31 mouse cellular contexts compared by ENCODE assay signal in the genomic region with DNA sequence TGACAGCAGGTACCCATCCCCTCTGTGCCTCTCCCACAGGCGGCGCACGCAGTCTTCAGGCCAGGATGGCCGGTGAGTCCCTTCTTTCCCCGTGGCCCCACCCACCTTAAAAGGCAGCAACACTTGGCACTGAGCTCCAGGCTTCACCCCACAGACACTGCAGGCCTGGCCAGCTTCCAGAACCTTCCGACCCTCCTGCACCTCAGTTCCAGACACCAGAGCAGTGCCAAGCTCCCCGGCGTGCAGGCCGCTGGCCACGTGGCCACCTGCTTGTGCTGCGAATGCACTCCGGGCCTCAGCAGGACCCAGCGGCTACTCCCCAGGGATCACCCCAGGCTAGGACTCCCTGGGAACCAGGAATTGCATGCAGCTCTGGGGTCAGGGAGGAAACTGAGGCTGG. TPM values are rescaled to one million over a fixed set of nuclear protein-coding genes. Genes with fewer than 3 reads are reported as not detected.
A peak's percentile ranks its signal among the peaks of the same experiment; 100 is the strongest.
DNase-seq lines count a peak whose midpoint lies in the region; ATAC-seq and TF ChIP-seq lines count a peak whose summit lies in the region.
"Had no signal": no experiment of that assay in that cellular context is flagged by ENCODE, and none has a peak within 500 bp of the region (broad histone marks: within the 10 kb centered on the region; RNA-seq: fewer than 3 reads in every experiment).

No protein-coding gene starts in this region.

- H3K4me3 ChIP-seq in E14TG2a.4 (replicated peaks; ENCODE audit: low read length): peak overlapping the region; percentile 41
- no peak overlapping the region for H3K4me3 ChIP-seq in lung, postnatal 0 days (ENCODE audit: low read depth, low read length)
- H3K4me3 ChIP-seq: embryonic facial prominence, embryonic 12.5 days; embryonic facial prominence, embryonic 15.5 days; gastrocnemius, adult 2 months; heart, adult 2 months; heart, embryonic 10.5 days; heart, embryonic 13.5 days; hindbrain, embryonic 12.5 days; hindbrain, embryonic 15.5 days; intestine, embryonic 15.5 days had no signal

- DNase-seq in cerebellum, adult 18-20 months: peak; percentile 21 to 30
- no peak for DNase-seq in cerebellum, postnatal 10 days
- peak; percentile 14 for DNase-seq in gastrocnemius, postnatal 10 days
- DNase-seq in gastrocnemius, postnatal 4 days (ENCODE audit: low spot score in 2 of 2): no peak
- DNase-seq in MN1 (ENCODE audit: low spot score): peak; percentile 76
- DNase-seq in embryo, embryonic 10 days (ENCODE audit: low spot score): no peak
- DNase-seq in lung, postnatal 0 days (ENCODE audit: low spot score): no peak
- DNase-seq: adrenal gland, postnatal 10 days; adrenal gland, postnatal 36 days; forebrain, postnatal 0 days; gastrocnemius, adult 2 months; gastrocnemius, postnatal 25 days; heart, adult 2 months; heart, postnatal 14 days; heart, postnatal 4 days; kidney, adult 11 months; kidney, adult 8-10 months had no signal

- H3K27ac ChIP-seq in lung, postnatal 0 days (ENCODE audit: low read length): no peak overlapping the region
- H3K27ac ChIP-seq: embryonic facial prominence, embryonic 12.5 days; embryonic facial prominence, embryonic 15.5 days; gastrocnemius, adult 2 months; heart, adult 2 months; heart, embryonic 10.5 days; heart, embryonic 13.5 days; hindbrain, embryonic 12.5 days; hindbrain, embryonic 15.5 days; intestine, embryonic 15.5 days had no signal

- ATAC-seq in lung, postnatal 0 days: no peak
- ATAC-seq: CD4-positive, CD25-positive, alpha-beta regulatory T cell, adult 4 months; forebrain, embryonic 14.5 days; forebrain, postnatal 0 days; intestine, embryonic 15.5 days; Patski had no signal

- H3K9me3 ChIP-seq in E14TG2a.4 (ENCODE audit: low read length): no peaks in the 10 kb centered on the region
- no peaks in the 10 kb centered on the region for H3K9me3 ChIP-seq in lung, postnatal 0 days (ENCODE audit: low read length)
- H3K9me3 ChIP-seq: embryonic facial prominence, embryonic 12.5 days; embryonic facial prominence, embryonic 15.5 days; heart, embryonic 10.5 days; heart, embryonic 13.5 days; hindbrain, embryonic 12.5 days; hindbrain, embryonic 15.5 days; intestine, embryonic 15.5 days had no signal

- H3K4me2 ChIP-seq in lung, postnatal 0 days (replicated peaks; ENCODE audit: low read depth, low read length): no peak overlapping the region
- H3K4me2 ChIP-seq: embryonic facial prominence, embryonic 12.5 days; embryonic facial prominence, embryonic 15.5 days; heart, embryonic 13.5 days; hindbrain, embryonic 12.5 days; hindbrain, embryonic 15.5 days; intestine, embryonic 15.5 days had no signal

- TF ChIP-seq CTCF in E14TG2a.4 (conservative IDR thresholded peaks at IDR 0.05; ENCODE audit: low read length): no peak
- no peak for TF ChIP-seq CTCF in lung, postnatal 0 days (IDR thresholded peaks at IDR 0.05)

- TF ChIP-seq EP300 in lung, postnatal 0 days (IDR thresholded peaks at IDR 0.05): no peak

- H3K27me3 ChIP-seq in E14TG2a.4 (ENCODE audit: insufficient read depth, low read length): no peaks in the 10 kb centered on the region
- no peaks in the 10 kb centered on the region for H3K27me3 ChIP-seq in lung, postnatal 0 days (replicated peaks; ENCODE audit: insufficient read depth, low read length)
- H3K27me3 ChIP-seq: embryonic facial prominence, embryonic 12.5 days; embryonic facial prominence, embryonic 15.5 days; heart, embryonic 13.5 days; hindbrain, embryonic 12.5 days; hindbrain, embryonic 15.5 days; intestine, embryonic 15.5 days; Patski had no signal

- peaks cover 97% of the 10 kb centered on the region for H3K4me1 ChIP-seq in E14TG2a.4 (replicated peaks; ENCODE audit: low read depth, low read length)
- H3K4me1 ChIP-seq in lung, postnatal 0 days (ENCODE audit: insufficient read depth, low read depth, low read length): no peaks in the 10 kb centered on the region

- 90% methylated on average over 13 of the region's 13 CpGs for WGBS in lung, postnatal 0 days

- no peak overlapping the region for H3K9ac ChIP-seq in lung, postnatal 0 days (replicated peaks; ENCODE audit: low read depth)
- H3K9ac ChIP-seq: embryonic facial prominence, embryonic 12.5 days; embryonic facial prominence, embryonic 15.5 days; forebrain, postnatal 0 days; heart, embryonic 13.5 days; hindbrain, embryonic 12.5 days; hindbrain, embryonic 15.5 days; intestine, embryonic 15.5 days had no signal

- H3K36me3 ChIP-seq in E14TG2a.4 (ENCODE audit: insufficient read depth, low read length): peaks cover 90% of the 10 kb centered on the region
- peaks cover 19% of the 10 kb centered on the region for H3K36me3 ChIP-seq in lung, postnatal 0 days (ENCODE audit: insufficient read depth, low read length)

RNA-seq across cellular contexts. Expression of a gene that starts 7.3 kb away (rescaled TPM):
- total RNA-seq in gastrocnemius, postnatal 10 days (2021): 10 to 100 TPM; 11.0 to 14.5 TPM
- 10 to 100 TPM; 17.8 to 18.3 TPM for total RNA-seq in gastrocnemius, postnatal 4 days (2021)
- polyA plus RNA-seq in lung, postnatal 0 days (2015; fragmentation: Nextera tagmentation; extraction: Ambion mirVana): 20.3 and 23.0 TPM in 2 replicates

RNA-seq across cellular contexts. Expression of a gene that starts 14.9 kb away (rescaled TPM):
- 1 to 10 TPM; 2.3 to 3.8 TPM for total RNA-seq in gastrocnemius, postnatal 10 days (2021)
- total RNA-seq in gastrocnemius, postnatal 4 days (2021): 1 to 10 TPM; 4.8 to 5.8 TPM
- polyA plus RNA-seq in lung, postnatal 0 days (2015; fragmentation: Nextera tagmentation; extraction: Ambion mirVana): 19.6 and 28.4 TPM in 2 replicates
- total RNA-seq: granulocyte monocyte progenitor cell, adult 5-6 weeks had no signal
- polyA plus RNA-seq: Patski had no signal

RNA-seq across cellular contexts. Expression of a gene that starts 20.8 kb away (rescaled TPM):
- total RNA-seq in gastrocnemius, postnatal 10 days (2021): 10 to 100 TPM; 24.0 to 30.8 TPM
- 10 to 100 TPM; 35.8 TPM for total RNA-seq in gastrocnemius, postnatal 4 days (2021)
- polyA plus RNA-seq in lung, postnatal 0 days (2015; fragmentation: Nextera tagmentation; extraction: Ambion mirVana): 31.2 and 32.4 TPM in 2 replicates

RNA-seq across cellular contexts. Expression of a gene that starts 22.2 kb away (rescaled TPM):
- under 1 TPM; 0.14 to 0.36 TPM for total RNA-seq in gastrocnemius, postnatal 10 days (2021)
- total RNA-seq in gastrocnemius, postnatal 4 days (2021): under 1 TPM; 0.25 to 0.44 TPM
- 24.1 and 30.8 TPM in 2 replicates for polyA plus RNA-seq in lung, postnatal 0 days (2015; fragmentation: Nextera tagmentation; extraction: Ambion mirVana)
- total RNA-seq: gastrocnemius, adult 2 months; gastrocnemius, postnatal 25 days; heart, adult 2 months had no signal
- polyA plus RNA-seq: C2C12 had no signal

RNA-seq across cellular contexts. Expression of a gene that starts 29.5 kb away (rescaled TPM):
- 1 to 10 TPM in 1 of 2 experiments, under 1 TPM in 1; 0.96 to 1.3 TPM for total RNA-seq in gastrocnemius, postnatal 10 days (2021)
- under 1 TPM; 0.66 to 0.86 TPM for total RNA-seq in gastrocnemius, postnatal 4 days (2021)
- 0.33 and 0.55 TPM in 2 replicates for polyA plus RNA-seq in lung, postnatal 0 days (2015; fragmentation: Nextera tagmentation; extraction: Ambion mirVana)
- total RNA-seq: forebrain, postnatal 0 days; granulocyte monocyte progenitor cell, adult 5-6 weeks had no signal
- polyA plus RNA-seq: embryonic facial prominence, embryonic 12.5 days; forebrain, embryonic 11.5 days; forebrain, embryonic 14.5 days; forebrain, postnatal 0 days; heart, embryonic 10.5 days; heart, embryonic 13.5 days; hindbrain, embryonic 12.5 days; hindbrain, embryonic 15.5 days; intestine, embryonic 15.5 days had no signal

Comparison
In these comparisons a context has a peak if more than half of its experiments do, and no peak if none do; other contexts are left out.
1. DNase-seq: peak in cerebellum, adult 18-20 months (2 of 2), gastrocnemius, postnatal 10 days (single experiment) and MN1 (single experiment); none in cerebellum, postnatal 10 days (0 of 2), gastrocnemius, postnatal 4 days (0 of 2), embryo, embryonic 10 days (single experiment) and lung, postnatal 0 days (single experiment).